In the genomic region with DNA sequence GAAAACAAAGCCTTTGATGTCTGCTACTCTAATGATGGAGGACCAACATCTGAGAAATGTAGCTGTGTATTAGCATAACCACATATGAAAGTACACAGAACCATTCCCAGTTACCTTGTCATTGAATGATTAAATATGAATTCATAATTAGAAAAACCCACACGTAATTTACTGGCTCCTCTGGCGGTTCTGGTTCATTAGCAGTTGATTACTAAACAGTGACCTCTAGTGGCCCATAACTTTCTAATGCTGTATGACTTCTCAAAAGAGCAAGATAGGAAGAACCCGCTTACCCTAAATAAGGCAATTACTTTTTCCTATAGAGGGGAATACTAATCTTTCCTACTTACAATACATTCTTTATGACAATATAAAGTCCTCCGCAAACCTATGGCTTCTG, we compare ENCODE assay signal across 8 mouse cellular contexts.
DNase-seq lines count a peak whose midpoint lies in the region; ATAC-seq lines count a peak whose summit lies in the region.

No protein-coding gene starts in this region.

- DNase-seq in frontal cortex, postnatal 10 days (ENCODE audit: low spot score in 2 of 2) = no peak
- DNase-seq in left cerebral cortex, postnatal 25 days (ENCODE audit: low spot score in 2 of 2) = peak; percentile 11 to 49
- DNase-seq in left cerebral cortex, adult 8-10 months (ENCODE audit: low spot score in 2 of 2) = no peak
- peak; percentile 63 for DNase-seq in adipocyte (ENCODE audit: low spot score)
- peak; percentile 27 for DNase-seq in naive thymus-derived CD4-positive, alpha-beta T cell, adult 2 months (ENCODE audit: low read depth)
- no peak for DNase-seq in thymus, postnatal 25 days
- DNase-seq in layer of hippocampus, adult 9-11 months = no peak

- intact Hi-C loops in left cerebral cortex, postnatal 25 days (cut with DNase I) = loop anchor here (1.0 kb wide), 2 partner anchors 271 to 307 kb away; no protein-coding TSS in a partner anchor

- peak; percentile 57; the same call in 1 of the 2 replicates for ATAC-seq in frontal cortex, adult (ENCODE audit: low TSS enrichment)

Comparison
In these comparisons a context has a peak if more than half of its experiments do, and no peak if none do; other contexts are left out.
1. DNase-seq: peak in left cerebral cortex, postnatal 25 days (2 of 2), adipocyte (single experiment) and naive thymus-derived CD4-positive, alpha-beta T cell, adult 2 months (single experiment); none in frontal cortex, postnatal 10 days (0 of 2), left cerebral cortex, adult 8-10 months (0 of 2), thymus, postnatal 25 days (single experiment) and layer of hippocampus, adult 9-11 months (single experiment).